Mouse (Mus musculus): Measurements from ENCODE around the gene Oxtr. TPM values are rescaled to one million over a fixed set of nuclear protein-coding genes. Genes with fewer than 3 reads are reported as not detected.

The Oxtr gene
- polyA plus RNA-seq, 1 experiment from 2014 or later = 0.16 TPM

Other genes starting within 250 kb of the Oxtr start
- gene Lmcd1, start 216.2 kb downstream of the Oxtr start, polyA plus RNA-seq (2015; fragmentation: Nextera tagmentation; extraction: Ambion mirVana) = 33.3 and 33.4 TPM in 2 replicates
- 4.8 and 5.5 TPM in 2 replicates for gene Ssu2, start 101.9 kb downstream of the Oxtr start, polyA plus RNA-seq (2015; fragmentation: Nextera tagmentation; extraction: Ambion mirVana)
- gene Cav3, start 30.4 kb downstream of the Oxtr start, polyA plus RNA-seq (2015; fragmentation: Nextera tagmentation; extraction: Ambion mirVana) = 4.9 and 7.0 TPM in 2 replicates
- 36.5 and 40.3 TPM in 2 replicates for gene Rad18, start 206.7 kb upstream of the Oxtr start, polyA plus RNA-seq (2015; fragmentation: Nextera tagmentation; extraction: Ambion mirVana)

Data from lung, embryonic 16.5 days (tissue).